Mouse (Mus musculus) thymus, postnatal 25 days (tissue): ENCODE measurements around the gene Oxct2b.
"Not testable (repeated sequence)": the region's sequence is repeated elsewhere in the genome, so short reads cannot be mapped to it uniquely, and the experiment has no call there.

Source experiments
- DNase-seq: peaks from one replicate; pipeline ENCODE4 v3.0.0; 2022

Oxct2b gene

GRCm38 (mm10) chr4:123116011-123116410 is at the start of gene Oxct2b:
Oxct2b (plus strand) TSS chr4:123116266.
- DNase-seq, result no peak

GRCm38 (mm10) chr4:123068646-123069045 is 47.4 kb upstream of the Oxct2b start:
- no peak for DNase-seq

DNA sequence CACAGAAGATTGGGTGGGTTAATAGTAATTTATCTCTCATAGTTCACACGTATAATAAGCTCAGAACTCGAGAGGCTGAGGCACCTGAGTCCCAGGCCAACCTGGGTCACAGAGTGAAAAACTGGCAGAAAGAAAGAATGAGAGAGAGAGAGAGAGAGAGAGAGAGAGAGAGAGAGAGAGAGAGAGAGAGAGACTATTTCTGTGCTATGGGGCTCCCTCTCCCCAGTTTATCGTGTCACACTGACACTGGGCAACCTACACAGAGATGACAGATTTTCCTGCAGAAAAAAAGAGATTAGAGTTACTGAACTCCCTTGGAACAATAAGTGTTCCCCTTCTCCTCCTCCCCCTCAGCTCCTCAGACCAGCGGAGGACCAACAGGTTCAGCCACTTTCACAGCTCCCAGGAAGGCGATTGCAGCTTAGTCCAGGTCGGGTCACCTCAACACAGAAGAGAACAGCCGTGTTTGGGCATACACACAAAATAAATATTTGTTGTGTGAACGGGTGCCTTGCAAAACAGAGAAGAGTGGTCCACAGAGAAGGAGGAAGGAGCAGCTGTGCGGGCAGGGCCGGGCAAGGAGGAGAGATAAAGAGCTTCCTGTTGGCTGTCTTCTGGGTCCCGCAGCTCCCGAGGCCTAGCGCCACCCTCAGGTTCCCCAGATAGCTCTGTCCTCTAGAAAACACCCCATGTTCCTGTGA is 44.6 kb upstream of the Oxct2b start:
- DNase-seq, result peak; percentile 50

- DNase-seq, result no peak
These were observed 39.1 kb upstream of the Oxct2b start for GRCm38 (mm10) chr4:123076928-123077327.

DNA sequence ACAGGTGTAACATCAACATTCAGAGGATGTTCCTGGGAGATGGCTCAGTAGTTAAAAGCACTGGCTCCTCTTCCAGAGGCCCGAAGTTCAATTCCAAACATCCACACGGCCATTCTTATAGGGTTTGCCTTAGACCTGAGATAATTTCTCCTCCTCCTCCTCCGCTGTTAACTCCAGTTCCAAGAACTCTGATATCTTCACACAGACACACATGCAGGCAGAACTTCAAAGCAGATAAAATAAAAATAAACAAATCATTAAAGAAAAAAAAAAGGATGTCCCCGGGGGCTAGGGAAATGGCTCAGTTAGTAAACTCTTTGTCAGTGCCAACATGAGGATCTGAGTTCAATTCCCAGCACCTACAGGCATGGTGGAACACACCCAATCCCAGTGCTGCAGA is 37.8 kb upstream of the Oxct2b start:
- no peak for DNase-seq

DNA sequence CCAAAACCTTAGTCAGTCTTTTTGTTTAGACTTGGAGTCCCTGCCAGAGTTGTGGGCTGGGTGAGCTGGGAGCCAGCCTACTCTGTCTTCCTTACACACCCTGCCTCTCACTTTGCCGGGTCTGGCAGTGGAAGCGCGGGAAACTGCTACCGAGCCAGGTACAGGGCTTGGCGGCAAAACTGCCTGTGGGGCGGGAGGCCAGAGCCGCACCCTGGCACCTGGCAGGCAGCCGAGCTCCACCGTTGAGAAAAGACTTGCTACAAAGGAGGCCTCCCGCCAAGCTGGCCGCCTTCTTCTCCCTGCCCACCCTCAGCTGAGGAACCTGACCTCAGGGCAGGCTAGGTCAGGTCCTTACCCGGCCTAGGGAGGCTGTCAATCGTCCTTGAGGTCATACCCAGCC is 35.3 kb upstream of the Oxct2b start:
- DNase-seq, result no peak

DNA sequence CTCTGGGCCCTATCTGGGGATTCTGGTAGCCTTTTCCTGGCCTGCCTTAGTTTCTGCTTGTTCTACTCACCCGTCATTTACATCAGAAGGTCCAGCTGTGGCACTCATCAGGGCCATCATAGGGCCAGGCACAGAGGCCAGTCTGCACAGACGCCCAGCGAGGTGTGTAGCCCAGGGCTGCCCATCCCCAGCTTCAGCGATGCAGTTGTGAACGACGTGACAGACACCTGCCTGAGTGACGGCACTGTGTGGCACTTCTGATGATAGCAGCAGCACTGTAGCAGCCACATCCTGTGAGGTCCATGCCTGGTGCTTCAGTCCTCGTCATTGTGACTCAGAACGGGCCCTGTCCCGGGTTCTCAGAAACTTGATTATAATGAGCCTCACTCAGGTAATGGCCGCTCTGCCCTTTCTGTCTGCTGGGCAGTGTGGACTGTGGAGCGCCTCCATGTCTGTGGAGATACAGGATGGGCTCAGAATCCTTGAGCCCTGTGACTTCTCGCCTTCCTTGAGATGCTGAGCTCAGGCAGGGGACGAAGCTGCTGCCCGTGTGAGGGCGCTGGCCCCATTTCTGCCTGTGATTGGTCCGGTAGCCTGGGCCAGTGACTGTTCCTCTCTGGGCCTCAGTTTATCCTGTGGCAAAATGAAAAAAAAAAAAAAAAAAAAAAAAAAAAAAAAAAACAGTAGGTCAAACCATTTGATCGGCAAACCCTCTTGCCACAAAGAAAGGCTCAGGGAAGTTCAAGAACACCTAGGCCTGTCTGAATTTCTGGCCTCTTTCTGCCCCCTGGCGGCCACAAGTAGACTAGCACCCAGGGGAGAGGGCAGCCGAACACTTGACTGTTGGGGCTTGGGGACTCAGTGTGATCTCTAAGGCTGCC is 33.5 kb upstream of the Oxct2b start:
- peak; percentile 67 for DNase-seq

DNA sequence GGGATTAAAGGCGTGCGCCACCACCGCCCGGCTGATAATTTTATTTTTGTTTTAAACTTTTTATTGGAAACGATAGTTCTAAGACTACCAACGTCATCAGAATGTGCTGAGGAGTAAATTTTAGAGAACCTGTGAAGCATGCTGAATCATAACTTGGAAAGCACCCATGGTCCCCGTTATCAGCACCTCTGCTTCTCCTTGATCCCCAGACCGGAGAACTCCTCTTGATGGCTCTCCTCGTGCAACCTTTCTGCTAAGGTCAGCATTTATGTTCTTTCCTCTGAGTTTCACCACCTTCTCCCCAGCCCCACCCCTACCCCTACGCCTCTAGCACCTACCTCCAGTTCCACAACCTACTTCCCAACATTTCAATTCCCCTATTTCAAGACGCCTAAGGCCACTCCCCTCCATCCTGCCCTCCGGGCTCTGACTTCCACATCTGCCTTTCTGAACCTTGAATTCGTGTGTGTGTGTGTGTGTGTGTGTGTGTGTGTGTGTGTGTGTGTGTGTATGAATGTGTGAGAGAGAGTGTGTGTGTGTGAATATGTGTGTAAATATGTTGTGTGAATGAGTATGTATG is 32.7 kb upstream of the Oxct2b start:
- DNase-seq, result no peak

DNA sequence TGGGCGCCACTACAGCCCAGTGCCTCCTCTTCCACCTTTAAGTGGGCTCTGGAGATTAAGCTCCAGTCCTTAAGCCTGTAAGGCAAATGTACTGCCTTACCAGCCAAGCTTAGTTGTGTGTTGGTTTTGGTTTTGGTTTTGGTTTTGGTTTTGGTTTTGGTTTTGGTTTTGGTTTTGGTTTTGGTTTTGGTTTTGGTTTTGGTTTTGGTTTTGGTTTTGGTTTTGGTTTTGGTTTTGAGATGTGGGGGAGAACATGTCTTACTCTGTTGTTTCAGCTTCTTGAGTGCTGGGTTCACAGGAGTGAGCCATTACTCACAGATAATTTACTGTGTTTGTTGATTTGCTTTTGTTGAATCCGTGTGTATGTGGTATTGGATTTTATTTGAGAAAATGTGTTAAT is 30.8 kb upstream of the Oxct2b start:
- no peak for DNase-seq

- no peak for DNase-seq
These were observed 29.7 kb upstream of the Oxct2b start for GRCm38 (mm10) chr4:123086381-123086780.

DNA sequence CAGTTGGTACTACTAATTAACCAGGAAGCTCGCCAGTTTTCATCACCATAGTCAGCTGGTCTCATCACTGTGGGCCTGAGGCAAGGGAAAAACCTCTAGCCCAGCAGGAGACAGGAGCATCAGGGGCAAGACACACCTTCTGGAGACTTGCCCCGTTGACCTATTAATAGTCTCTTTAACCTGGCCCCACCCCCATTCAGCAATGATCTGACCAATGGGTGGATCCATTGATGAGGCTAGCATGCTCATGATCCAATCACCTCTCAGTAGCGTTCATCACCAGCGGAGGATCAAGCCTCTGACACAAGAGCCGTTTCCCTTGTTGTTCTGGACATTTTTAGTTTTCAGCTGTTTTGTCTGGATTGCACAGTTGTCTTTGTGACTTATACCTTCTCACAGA is 23.4 kb upstream of the Oxct2b start:
- no peak for DNase-seq

DNA sequence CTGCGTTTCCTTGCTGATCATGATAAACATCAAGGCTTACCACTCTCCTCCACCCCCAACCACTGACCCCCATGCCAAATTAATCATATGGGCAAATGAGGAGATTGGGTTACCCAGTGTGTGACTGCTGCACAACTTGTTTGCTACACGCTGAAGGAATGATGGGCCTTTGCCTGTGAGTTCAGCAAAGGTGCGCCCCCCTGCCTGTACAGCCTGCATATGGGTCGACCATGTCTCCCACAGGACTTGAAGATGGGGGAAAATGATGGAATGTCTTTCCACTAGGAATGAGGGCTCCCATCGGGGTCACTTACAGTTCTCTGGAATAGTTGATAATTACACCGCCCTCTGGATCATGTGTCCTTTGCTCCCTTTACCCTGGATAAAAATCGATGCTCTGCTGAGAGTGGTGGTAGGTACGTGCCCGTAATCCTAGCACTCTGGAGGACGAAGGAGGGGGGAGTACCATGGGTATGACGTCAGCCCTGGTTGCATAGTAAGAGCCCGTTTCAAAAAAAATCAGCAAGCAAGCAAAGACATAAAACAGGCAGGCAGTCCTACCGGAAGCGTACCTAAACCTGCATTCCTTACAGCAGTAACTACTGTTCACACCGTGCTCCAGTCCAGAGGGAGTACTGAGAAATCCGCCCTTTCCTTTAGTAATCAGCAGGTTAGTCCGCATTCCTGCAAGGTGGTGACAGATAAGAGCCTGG is 22.8 kb upstream of the Oxct2b start:
- DNase-seq, result no peak

GRCm38 (mm10) chr4:123093869-123094268 is 22.2 kb upstream of the Oxct2b start:
- no peak for DNase-seq

DNA sequence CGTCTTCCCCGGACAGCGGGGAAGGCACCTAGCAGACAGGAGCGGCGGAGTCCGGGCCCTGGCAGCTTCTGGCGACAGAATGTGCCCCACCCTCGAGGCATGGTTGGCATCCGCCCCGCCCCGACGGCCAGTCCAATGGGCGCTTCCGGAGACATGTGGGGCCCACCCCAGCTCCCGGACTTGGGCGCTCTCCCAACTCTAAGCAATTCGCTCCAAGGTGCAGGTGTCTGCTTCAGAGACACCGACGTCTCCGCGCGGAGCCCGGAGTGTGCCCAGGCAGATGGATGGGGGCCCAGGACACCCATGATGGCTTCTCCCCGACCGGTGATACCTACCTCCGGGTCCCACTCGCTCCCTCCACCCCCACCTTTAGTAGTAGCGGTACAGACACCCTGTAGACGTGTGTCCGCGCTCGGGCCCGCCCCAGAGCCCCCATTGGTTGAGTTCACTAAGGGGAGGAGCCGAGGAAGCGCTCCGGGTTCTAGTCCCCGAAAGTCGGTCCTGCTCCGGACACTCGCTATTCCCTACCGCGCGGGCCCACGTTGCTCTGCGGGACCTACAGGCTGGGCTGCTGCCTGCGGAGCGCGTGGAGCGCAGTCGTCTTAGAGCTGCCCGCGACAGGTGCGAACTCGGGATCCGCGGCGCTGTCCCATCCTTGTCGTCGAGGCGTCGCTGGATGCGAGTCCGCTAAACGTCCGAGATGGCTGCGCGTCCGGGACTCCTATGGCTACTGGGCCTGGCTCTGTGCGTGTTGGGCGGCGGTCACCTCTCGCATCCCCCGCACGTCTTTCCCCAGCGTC is 11.2 kb upstream of the Oxct2b start, which contains the start of gene Bmp8b:
Gene Bmp8b (plus strand): TSS at position 515 of the 800 bp plus-strand sequence.
- DNase-seq, result no peak

DNA sequence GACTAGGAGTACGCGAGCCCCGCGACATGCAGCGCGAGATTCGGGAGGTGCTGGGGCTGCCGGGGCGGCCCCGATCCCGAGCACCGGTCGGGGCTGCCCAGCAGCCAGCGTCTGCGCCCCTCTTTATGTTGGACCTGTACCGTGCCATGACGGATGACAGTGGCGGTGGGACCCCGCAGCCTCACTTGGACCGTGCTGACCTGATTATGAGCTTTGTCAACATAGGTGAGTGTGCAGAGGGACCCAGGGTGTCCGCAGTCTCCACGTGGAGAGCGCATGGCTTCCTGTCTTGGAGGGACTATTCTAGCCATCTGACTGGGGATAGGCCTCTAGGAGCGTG is 10.6 kb upstream of the Oxct2b start:
- DNase-seq, result no peak

- DNase-seq, result not testable (repeated sequence)
These were observed 10.1 kb upstream of the Oxct2b start for GRCm38 (mm10) chr4:123105929-123106328.

GRCm38 (mm10) chr4:123106864-123107263 is 9.2 kb upstream of the Oxct2b start:
- no peak for DNase-seq

GRCm38 (mm10) chr4:123108056-123108455 is 8.0 kb upstream of the Oxct2b start:
- no peak for DNase-seq

DNA sequence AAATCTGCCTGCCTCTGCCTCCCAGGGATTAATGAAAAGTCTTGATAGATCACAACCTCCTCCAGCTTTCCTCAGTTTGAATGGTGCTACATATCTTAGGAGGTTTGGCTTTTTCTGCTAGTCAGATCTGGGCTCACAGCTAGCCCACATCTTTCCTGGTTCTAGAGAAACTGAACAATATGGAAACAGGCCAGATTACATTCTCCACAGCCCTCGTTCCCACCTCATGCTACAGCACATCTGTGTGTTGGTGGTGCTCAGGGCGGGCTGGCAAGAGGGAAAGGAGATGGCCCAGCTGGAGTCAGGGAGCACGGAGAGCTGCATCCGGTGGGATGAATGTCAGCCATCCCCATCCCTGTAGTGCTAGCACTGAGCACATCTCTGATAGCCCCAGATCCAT is 5.3 kb upstream of the Oxct2b start:
- no peak for DNase-seq

GRCm38 (mm10) chr4:123111275-123111983 is 4.6 kb upstream of the Oxct2b start:
- not testable (repeated sequence) for DNase-seq

- no peak for DNase-seq
These were observed 3.8 kb upstream of the Oxct2b start for GRCm38 (mm10) chr4:123112216-123112764.
